Mouse (Mus musculus) heart, postnatal 0 days (tissue): ENCODE measurements around the gene Slc12a3. TPM values are rescaled to one million over a fixed set of nuclear protein-coding genes. Genes with fewer than 3 reads are reported as not detected.

Source experiments
- ATAC-seq: fragments of 200-750 bp; cut with Nextera tagmentation; 2 replicates; pipeline ENCODE4 v1.8.0; 2017; ENCODE audit warnings: low read depth, moderate number of reproducible peaks, moderate library complexity; ENCODE audit not compliant: insufficient read depth
- DNase-seq: peaks from one replicate; pipeline ENCODE4 v3.0.0-alpha.2; 2016; ENCODE audit warnings: low spot score
- H3K27ac ChIP-seq: fragments of 300-500 bp; sonication (generic); 2 replicates; pipeline ENCODE4 v1.5.1; 2014; ENCODE audit warnings: low read depth, mild to moderate bottlenecking
- H3K27me3 ChIP-seq: fragments of 300-500 bp; sonication (generic); 2 replicates; pipeline ENCODE4 v1.6.1; 2014; ENCODE audit warnings: low read length, mixed read lengths; ENCODE audit not compliant: control insufficient read depth, insufficient read depth
- H3K36me3 ChIP-seq: fragments of 300-500 bp; sonication (generic); replicated peaks from 2 replicates; pipeline ENCODE4 v1.6.1; 2014; ENCODE audit warnings: low read length, mixed read lengths; ENCODE audit not compliant: control insufficient read depth, insufficient read depth
- H3K4me1 ChIP-seq: fragments of 300-500 bp; sonication (generic); 2 replicates; pipeline ENCODE4 v1.6.1; 2014; ENCODE audit warnings: antibody characterized with exemption; ENCODE audit not compliant: control insufficient read depth, insufficient read depth
- H3K4me2 ChIP-seq: fragments of 300-500 bp; sonication (generic); 2 replicates; pipeline ENCODE4 v1.6.1; 2014; ENCODE audit warnings: low read depth, mild to moderate bottlenecking, low read length, moderate library complexity
- H3K4me3 ChIP-seq: fragments of 300-500 bp; sonication (generic); 2 replicates; pipeline ENCODE4 v1.5.1; 2014; ENCODE audit warnings: low read depth, low read length
- H3K9ac ChIP-seq: fragments of 300-500 bp; sonication (generic); replicated peaks from 2 replicates; pipeline ENCODE4 v1.6.1; 2014; ENCODE audit warnings: low read depth, low read length, mixed read lengths
- H3K9me3 ChIP-seq: fragments of 300-500 bp; sonication (generic); replicated peaks from 2 replicates; pipeline ENCODE4 v1.6.1; 2016; ENCODE audit warnings: low read length; ENCODE audit not compliant: control insufficient read depth
- CTCF ChIP-seq: IDR thresholded peaks from 2 replicates; pipeline ENCODE4 v1.5.1; 2016; ENCODE audit warnings: antibody characterized with exemption, control low read depth, low read depth
- EP300 ChIP-seq: IDR thresholded peaks from 2 replicates; pipeline ENCODE4 v1.6.1; 2016; ENCODE audit warnings: antibody characterized with exemption, low read depth
- WGBS: fragments of 180-500 bp; shearing (Covaris S2); extraction: QIAGEN DNeasy Blood & Tissue Kit; methylation state at CpG from one replicate; pipeline ENCODE4 v1.1.7; 2014; 5-methylcytosine and 5-hydroxymethylcytosine counted together
- polyA plus RNA-seq: library from polyadenylated mRNA; unstranded; fragments of >200 nt; fragmentation: Nextera tagmentation; extraction: Ambion mirVana; gene quantifications from 2 replicates; pipeline ENCODE4 v1.2.1, GENCODE M21; 2015
- total RNA-seq: library from RNA; depleted of rRNA; stranded (reverse); fragments of >200 nt; gene quantifications from 2 replicates; pipeline ENCODE4 v1.2.3, GENCODE M21; 2014; ENCODE audit warnings: low replicate concordance

Gene Slc12a3
- total and polyA plus RNA-seq, 2 experiments from 2014 or later: 0.07 TPM; not detected in 1

DNA sequence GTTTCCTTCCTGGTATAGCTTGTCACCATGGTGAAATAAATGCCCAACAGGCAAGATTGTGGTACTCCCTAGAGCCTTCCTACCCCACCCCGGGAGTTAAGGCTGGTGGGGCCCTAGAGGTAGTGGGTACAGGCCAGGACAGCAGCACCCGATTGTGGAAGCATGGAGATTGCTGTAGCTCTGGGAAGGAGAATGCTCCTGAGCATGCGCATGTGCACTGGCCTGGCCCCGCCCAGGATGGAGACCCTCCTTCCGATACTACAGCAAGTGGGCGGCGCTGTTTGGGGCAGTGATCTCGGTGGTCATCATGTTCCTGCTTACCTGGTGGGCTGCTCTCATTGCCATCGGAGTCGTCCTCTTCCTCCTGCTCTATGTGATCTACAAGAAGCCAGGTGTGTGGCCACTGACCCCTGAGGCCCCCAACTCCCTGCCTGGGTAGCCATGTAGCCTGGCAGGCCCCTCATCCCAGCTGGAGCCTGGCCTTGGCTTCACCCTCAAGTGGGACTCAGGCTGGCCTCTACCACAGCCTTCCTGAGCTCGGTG is 14.8 kb downstream of the Slc12a3 start:
- H3K4me2 ChIP-seq: no peak overlapping the region
- no peak overlapping the region for H3K4me3 ChIP-seq
- WGBS: 84% methylated on average over 11 of the region's 11 CpGs
- peak overlapping the region; percentile 43 for H3K27ac ChIP-seq
- H3K27me3 ChIP-seq: no peaks in the 10 kb centered on the region
- no peaks in the 10 kb centered on the region for H3K9me3 ChIP-seq
- H3K36me3 ChIP-seq: no peaks in the 10 kb centered on the region
- no peaks in the 10 kb centered on the region for H3K4me1 ChIP-seq
- DNase-seq (no peak), ATAC-seq (peak; percentile 25; the same call in 1 of the 2 replicates)
- no peak overlapping the region for H3K9ac ChIP-seq
- TF ChIP-seq CTCF: no peak

DNA sequence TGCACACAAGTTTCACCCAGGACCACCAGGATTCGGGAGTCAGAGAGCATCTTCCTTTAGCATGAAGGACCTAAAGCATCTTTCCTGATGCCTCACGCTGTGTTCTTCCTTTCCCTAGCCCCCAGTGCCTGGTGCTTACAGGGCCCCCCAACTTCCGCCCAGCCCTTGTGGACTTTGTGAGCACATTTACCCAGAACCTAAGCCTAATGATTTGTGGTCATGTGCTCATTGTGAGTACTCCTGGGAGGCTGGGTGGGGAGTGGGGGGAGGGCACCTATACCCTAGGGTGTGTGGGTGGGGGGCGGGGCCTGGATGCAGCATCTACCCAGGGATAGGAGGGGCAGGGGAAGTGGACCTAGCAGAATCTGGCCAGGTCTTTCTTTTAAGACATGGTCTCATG is 16.7 kb downstream of the Slc12a3 start:
- Histone ChIP-seq H3K4me1 (no peaks in the 10 kb centered on the region), H3K4me2 (no peak overlapping the region), H3K9me3 (no peaks in the 10 kb centered on the region), H3K4me3 (no peak overlapping the region), H3K9ac (no peak overlapping the region), H3K36me3 (no peaks in the 10 kb centered on the region), H3K27me3 (no peaks in the 10 kb centered on the region), H3K27ac (no peak overlapping the region)
- no peak for DNase-seq
- TF ChIP-seq EP300: no peak
- no peak for TF ChIP-seq CTCF
- WGBS: 84% methylated on average over 4 of the region's 4 CpGs
- no peak for ATAC-seq

DNA sequence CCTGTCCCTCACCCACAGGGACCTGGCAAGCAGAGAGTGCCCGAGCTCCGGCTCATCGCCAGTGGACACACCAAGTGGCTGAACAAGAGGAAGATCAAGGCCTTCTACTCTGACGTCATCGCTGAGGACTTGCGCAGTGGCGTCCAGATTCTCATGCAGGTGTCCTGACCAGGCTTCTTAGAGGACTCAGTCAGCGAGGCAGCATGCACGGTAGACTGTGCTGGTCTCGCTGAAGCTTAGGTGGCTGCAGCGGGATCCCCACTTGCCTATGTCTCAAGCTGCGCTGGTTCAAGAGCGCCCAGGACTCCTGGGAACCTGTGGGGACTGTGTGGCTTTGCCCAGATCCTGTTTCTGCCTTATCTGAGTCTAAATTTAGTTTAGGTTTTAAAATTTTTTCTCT is 17.3 kb downstream of the Slc12a3 start:
- TF ChIP-seq CTCF: no peak
- TF ChIP-seq EP300: no peak
- Histone ChIP-seq H3K4me3 (no peak overlapping the region), H3K4me2 (no peak overlapping the region), H3K9ac (no peak overlapping the region), H3K27ac (no peak overlapping the region), H3K4me1 (no peaks in the 10 kb centered on the region), H3K9me3 (no peaks in the 10 kb centered on the region), H3K36me3 (no peaks in the 10 kb centered on the region), H3K27me3 (no peaks in the 10 kb centered on the region)
- ATAC-seq (no peak), DNase-seq (no peak)
- 84% methylated on average over 13 of the region's 13 CpGs for WGBS

- Histone ChIP-seq H3K27ac (no peak overlapping the region), H3K4me2 (no peak overlapping the region), H3K36me3 (no peaks in the 10 kb centered on the region), H3K4me3 (no peak overlapping the region), H3K27me3 (no peaks in the 10 kb centered on the region), H3K9ac (no peak overlapping the region), H3K9me3 (no peaks in the 10 kb centered on the region), H3K4me1 (no peaks in the 10 kb centered on the region)
- DNase-seq (peak; percentile 21), ATAC-seq (peak; percentile 33; the same call in 1 of the 2 replicates)
- TF ChIP-seq EP300: no peak
- TF ChIP-seq CTCF: no peak
- WGBS: 33% methylated on average over 9 of the region's 9 CpGs
These were observed 19.4 kb downstream of the Slc12a3 start for GRCm38 (mm10) chr8:94348425-94348824.

GRCm38 (mm10) chr8:94354069-94354531 is 25.1 kb downstream of the Slc12a3 start:
- peaks cover 35% of the 10 kb centered on the region for H3K4me1 ChIP-seq
- no peak overlapping the region for H3K4me3 ChIP-seq
- WGBS: 61% methylated on average over 7 of the region's 7 CpGs
- no peak for TF ChIP-seq EP300
- H3K36me3 ChIP-seq: no peaks in the 10 kb centered on the region
- H3K27ac ChIP-seq: peak overlapping the region; percentile 63
- H3K4me2 ChIP-seq: no peak overlapping the region
- H3K27me3 ChIP-seq: no peaks in the 10 kb centered on the region
- ATAC-seq (no peak), DNase-seq (no peak)
- H3K9ac ChIP-seq: no peak overlapping the region
- H3K9me3 ChIP-seq: no peaks in the 10 kb centered on the region

- no peak overlapping the region for H3K4me2 ChIP-seq
- peak overlapping the region; percentile 63 for H3K27ac ChIP-seq
- H3K9me3 ChIP-seq: no peaks in the 10 kb centered on the region
- H3K4me3 ChIP-seq: no peak overlapping the region
- 53% methylated on average over 4 of the region's 4 CpGs for whole genome bisulfite sequencing
- H3K9ac ChIP-seq: no peak overlapping the region
- H3K36me3 ChIP-seq: no peaks in the 10 kb centered on the region
- DNase-seq (peak; percentile 23), ATAC-seq (no peak)
- TF ChIP-seq CTCF (no peak), EP300 (peak; percentile 42; the same call in 1 of the 2 replicates)
- H3K27me3 ChIP-seq: no peaks in the 10 kb centered on the region
- H3K4me1 ChIP-seq: peaks cover 39% of the 10 kb centered on the region
These were observed 25.6 kb downstream of the Slc12a3 start for GRCm38 (mm10) chr8:94354571-94354970.
